Mouse (Mus musculus): ENCODE measurements around the gene Syne2. TPM values are rescaled to one million over a fixed set of nuclear protein-coding genes. Genes with fewer than 3 reads are reported as not detected.

The Syne2 gene
- polyA plus RNA-seq, 1 experiment from 2014 or later, result 5.1 TPM

DNA sequence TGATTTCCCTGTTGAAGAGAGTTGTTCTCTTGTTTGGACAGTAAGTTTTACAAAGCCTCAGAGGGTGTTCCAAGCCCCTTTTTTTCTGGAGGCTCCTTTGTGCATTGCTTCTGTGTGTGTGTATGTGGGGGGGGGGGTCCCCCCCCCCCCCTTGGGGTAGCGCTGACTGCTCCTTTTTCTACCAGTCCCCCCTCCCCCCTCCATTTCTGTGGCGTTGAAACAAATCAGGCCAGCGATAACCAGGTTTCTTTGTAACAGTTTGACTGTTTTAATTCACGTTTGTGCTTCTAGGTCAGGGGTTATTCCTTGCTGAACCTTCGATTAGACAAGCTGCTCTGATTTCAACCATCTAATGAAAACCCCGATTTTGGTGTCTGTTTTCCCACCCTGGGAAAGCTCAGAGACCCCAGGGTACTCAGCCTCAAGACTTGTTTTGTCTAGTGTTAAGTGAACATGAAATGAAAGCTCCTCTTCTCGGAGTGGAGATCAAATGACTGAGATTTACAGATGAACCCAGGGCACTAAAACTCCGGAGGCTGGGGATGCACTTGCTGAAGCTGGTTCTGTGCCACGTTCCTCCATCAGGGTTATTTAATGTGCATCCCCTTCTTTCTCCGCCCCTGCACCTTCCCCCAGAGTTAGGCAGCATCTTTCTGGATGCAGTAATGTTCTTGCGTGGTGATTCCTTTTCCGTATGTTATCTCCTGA, 56.5 kb downstream of the Syne2 start:
- Histone ChIP-seq H3K36me3 (no peaks in the 10 kb centered on the region), H3K4me1 (replicated peaks) (no peaks in the 10 kb centered on the region), H3K27me3 (no peaks in the 10 kb centered on the region), H3K4me3 (replicated peaks) (no peak overlapping the region), H3K9me3 (replicated peaks) (no peaks in the 10 kb centered on the region), H3K4me2 (no peak overlapping the region), H3K27ac (no peak overlapping the region), H3K9ac (no peak overlapping the region)
- WGBS (ENCODE audit: insufficient replicate concordance), result 54% methylated on average over 12 of the region's 12 CpGs
- ATAC-seq (ENCODE audit: low read depth) (no peak), DNase-seq (no peak)

DNA sequence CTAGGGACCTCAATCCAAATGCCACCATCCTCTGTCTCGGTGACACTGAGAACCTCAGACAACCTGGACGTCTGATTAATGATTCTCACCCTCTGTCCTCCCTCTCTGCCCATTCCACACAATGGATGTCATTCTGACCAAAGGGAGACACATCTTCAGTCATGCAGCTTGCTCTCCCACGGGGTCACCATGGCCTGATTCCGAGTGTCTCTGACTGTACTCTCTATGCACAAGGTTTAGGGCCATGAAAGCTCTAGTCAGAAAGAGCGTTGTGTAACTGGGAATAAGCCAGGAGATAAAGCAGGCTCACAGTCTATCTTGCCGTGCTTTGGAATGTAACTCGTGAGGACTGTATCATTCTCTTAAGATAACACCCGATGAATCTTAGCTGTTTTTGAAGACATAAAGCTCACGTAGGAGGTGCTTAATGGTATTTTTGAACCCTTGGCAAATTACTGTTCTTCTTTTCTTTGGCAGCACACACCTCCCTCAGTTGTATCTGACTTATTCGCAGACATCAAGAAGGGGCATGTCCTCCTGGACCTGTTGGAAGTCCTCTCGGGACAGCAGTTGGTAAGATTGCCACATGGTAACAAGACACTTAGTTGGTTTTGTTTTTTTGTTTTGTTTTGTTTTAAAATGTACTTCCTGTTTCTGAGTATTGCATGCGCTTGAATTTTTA, 61.8 kb downstream of the Syne2 start:
- 65% methylated on average over 12 of the region's 12 CpGs for WGBS (ENCODE audit: insufficient replicate concordance)
- Histone ChIP-seq H3K4me3 (replicated peaks) (no peak overlapping the region), H3K27ac (no peak overlapping the region), H3K9ac (no peak overlapping the region), H3K27me3 (no peaks in the 10 kb centered on the region), H3K9me3 (replicated peaks) (no peaks in the 10 kb centered on the region), H3K36me3 (no peaks in the 10 kb centered on the region), H3K4me2 (no peak overlapping the region), H3K4me1 (replicated peaks) (no peaks in the 10 kb centered on the region)
- ATAC-seq (ENCODE audit: low read depth) (no peak), DNase-seq (no peak)

DNA sequence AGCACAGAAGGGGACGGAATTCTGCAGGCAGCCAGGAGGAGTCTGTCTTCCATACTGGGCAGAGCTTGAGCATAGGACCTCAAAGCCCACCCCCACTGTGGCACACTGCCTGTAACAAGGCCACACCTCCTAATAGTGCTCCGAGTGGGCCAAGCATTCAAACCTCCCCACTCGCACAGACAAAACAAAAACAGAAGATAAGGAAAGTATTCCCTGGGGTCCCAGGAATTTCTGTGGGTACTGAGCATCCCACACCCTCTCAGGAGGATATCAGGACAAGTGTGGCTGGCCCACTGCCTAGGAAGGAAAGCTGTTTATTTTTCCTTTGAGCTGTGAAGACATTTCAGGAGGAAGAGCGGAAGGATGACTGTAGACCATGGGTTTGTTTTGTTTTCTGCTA, 63.6 kb downstream of the Syne2 start:
- Histone ChIP-seq H3K9ac (no peak overlapping the region), H3K27ac (no peak overlapping the region), H3K4me3 (replicated peaks) (no peak overlapping the region), H3K9me3 (replicated peaks) (no peaks in the 10 kb centered on the region), H3K36me3 (no peaks in the 10 kb centered on the region), H3K4me1 (replicated peaks) (no peaks in the 10 kb centered on the region), H3K27me3 (no peaks in the 10 kb centered on the region), H3K4me2 (no peak overlapping the region)
- DNase-seq (no peak), ATAC-seq (ENCODE audit: low read depth) (no peak)
- 53% methylated on average over 4 of the region's 4 CpGs for WGBS (ENCODE audit: insufficient replicate concordance)

DNA sequence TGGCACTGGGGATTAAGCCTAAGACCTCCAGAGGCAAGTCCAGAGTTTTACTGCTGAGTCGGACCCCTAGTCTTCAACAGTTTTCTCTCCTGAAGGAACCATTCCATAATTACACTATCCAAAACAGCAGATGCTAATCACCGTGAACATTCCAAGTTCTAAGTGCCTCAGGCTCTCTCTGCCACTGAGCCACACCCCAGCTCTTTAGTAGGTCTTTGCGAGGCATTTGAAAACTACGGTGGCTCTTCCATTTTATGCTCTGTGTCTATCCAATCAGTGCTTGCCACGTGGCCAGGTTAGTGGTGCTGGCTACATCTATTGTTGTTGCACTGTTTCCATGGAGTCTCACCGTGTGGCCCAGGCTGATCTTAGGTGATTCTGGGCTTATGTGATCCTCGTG, 68.2 kb downstream of the Syne2 start:
- Histone ChIP-seq H3K27me3 (no peaks in the 10 kb centered on the region), H3K9ac (no peak overlapping the region), H3K4me2 (no peak overlapping the region), H3K4me3 (replicated peaks) (no peak overlapping the region), H3K36me3 (no peaks in the 10 kb centered on the region), H3K4me1 (replicated peaks) (no peaks in the 10 kb centered on the region), H3K9me3 (replicated peaks) (no peaks in the 10 kb centered on the region), H3K27ac (no peak overlapping the region)
- DNase-seq (no peak), ATAC-seq (ENCODE audit: low read depth) (no peak)
- 67% methylated on average over 7 of the region's 7 CpGs for WGBS (ENCODE audit: insufficient replicate concordance)

DNA sequence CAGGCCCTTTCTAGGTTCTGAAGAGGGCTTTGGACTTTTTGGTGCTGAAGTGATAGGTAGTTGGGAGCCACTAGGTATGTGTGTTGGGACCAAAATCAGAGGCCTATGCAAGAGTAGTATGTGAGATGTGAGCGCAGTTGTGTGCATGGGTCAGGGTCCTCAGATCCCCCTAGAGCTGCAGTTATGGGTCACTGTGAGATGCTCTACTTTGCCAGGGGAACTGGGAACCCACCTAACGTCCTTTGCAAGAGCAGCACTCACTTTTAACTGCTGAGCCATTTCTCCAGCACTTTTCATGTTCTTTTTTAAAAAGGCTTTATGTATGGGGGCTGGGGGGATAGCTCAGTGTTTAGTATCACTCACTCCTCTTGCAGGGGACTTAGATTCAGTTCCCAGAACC, 69.0 kb downstream of the Syne2 start:
- Histone ChIP-seq H3K9ac (no peak overlapping the region), H3K27me3 (no peaks in the 10 kb centered on the region), H3K36me3 (no peaks in the 10 kb centered on the region), H3K27ac (no peak overlapping the region), H3K4me3 (replicated peaks) (no peak overlapping the region), H3K4me1 (replicated peaks) (no peaks in the 10 kb centered on the region), H3K4me2 (no peak overlapping the region), H3K9me3 (replicated peaks) (no peaks in the 10 kb centered on the region)
- 58% methylated on average over 2 of the region's 2 CpGs for WGBS (ENCODE audit: insufficient replicate concordance)
- ATAC-seq (ENCODE audit: low read depth) (no peak), DNase-seq (no peak)

DNA sequence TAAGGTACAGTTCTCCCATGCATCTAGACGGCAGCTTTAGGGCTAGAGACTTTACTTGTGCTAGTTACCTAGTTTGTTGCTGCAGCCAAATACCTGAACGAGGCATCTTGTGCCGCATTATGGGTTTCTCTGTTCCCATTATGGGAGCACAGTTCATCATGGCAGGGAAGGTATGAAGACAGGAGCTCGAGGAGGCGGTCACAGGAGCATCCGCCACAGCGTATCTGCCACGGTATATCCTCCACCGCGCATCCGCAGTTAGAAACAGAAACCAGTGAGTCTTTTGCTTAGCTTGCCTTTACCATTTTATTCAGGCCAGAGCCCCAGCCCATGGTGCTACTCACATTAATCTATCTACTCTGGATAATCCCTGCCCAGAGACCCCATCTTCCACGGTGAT, 70.8 kb downstream of the Syne2 start:
- Histone ChIP-seq H3K27ac (no peak overlapping the region), H3K27me3 (no peaks in the 10 kb centered on the region), H3K4me2 (no peak overlapping the region), H3K4me3 (replicated peaks) (no peak overlapping the region), H3K4me1 (replicated peaks) (no peaks in the 10 kb centered on the region), H3K9me3 (replicated peaks) (no peaks in the 10 kb centered on the region), H3K9ac (no peak overlapping the region), H3K36me3 (no peaks in the 10 kb centered on the region)
- WGBS (ENCODE audit: insufficient replicate concordance), result 79% methylated on average over 12 of the region's 12 CpGs
- DNase-seq (no peak), ATAC-seq (ENCODE audit: low read depth) (no peak)

DNA sequence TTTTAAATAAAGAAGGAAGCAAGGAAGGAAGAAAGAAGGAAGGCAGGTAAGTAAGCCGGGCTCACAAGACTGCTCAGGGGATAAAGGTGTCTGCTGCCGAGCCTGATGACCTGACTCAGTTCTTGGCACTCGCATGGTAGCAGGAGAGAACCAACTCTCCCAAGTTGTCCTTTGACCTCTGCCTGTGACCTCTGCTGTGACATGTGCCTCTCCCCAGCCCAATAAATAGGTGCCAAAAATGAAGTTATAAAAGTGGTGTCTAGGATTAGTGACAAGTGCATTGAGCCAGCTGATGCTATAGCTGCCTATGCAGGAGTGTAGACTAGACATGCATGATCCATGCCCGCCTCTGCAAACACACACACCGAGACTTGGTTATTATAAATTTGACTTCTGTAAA, 73.3 kb downstream of the Syne2 start:
- no peak overlapping the region for H3K27ac ChIP-seq
- no peaks in the 10 kb centered on the region for H3K9me3 ChIP-seq (replicated peaks)
- DNase-seq (no peak), ATAC-seq (ENCODE audit: low read depth) (no peak)
- H3K9ac ChIP-seq, result no peak overlapping the region
- no peak overlapping the region for H3K4me2 ChIP-seq
- WGBS (ENCODE audit: insufficient replicate concordance), result 70% methylated on average over 5 of the region's 5 CpGs
- no peak overlapping the region for H3K4me3 ChIP-seq (replicated peaks)
- H3K36me3 ChIP-seq, result no peaks in the 10 kb centered on the region
- H3K27me3 ChIP-seq, result no peaks in the 10 kb centered on the region
- no peaks in the 10 kb centered on the region for H3K4me1 ChIP-seq (replicated peaks)

DNA sequence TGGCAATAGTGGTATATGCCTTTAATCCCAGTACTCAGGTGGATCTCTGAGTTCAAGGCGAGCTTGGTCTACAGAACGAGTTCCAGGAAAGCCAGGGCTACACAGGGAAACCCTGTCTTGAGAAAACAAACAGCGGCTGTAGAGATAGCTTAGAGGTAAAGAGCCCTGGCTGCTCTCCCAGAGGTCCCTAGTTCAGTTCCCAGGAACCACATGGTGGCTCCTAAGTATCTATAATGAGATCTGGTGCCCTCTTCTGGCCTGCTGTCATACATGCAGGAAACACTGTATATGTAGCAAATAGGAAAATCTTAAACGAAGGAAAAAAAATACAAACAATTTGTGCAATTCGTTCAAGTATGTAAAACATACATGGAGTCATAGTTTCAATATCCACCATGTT, 75.5 kb downstream of the Syne2 start:
- no peaks in the 10 kb centered on the region for H3K4me1 ChIP-seq (replicated peaks)
- H3K36me3 ChIP-seq, result no peaks in the 10 kb centered on the region
- no peaks in the 10 kb centered on the region for H3K9me3 ChIP-seq (replicated peaks)
- no peak overlapping the region for H3K4me2 ChIP-seq
- H3K9ac ChIP-seq, result no peak overlapping the region
- ATAC-seq (ENCODE audit: low read depth) (no peak), DNase-seq (no peak)
- no peak overlapping the region for H3K4me3 ChIP-seq (replicated peaks)
- WGBS (ENCODE audit: insufficient replicate concordance), result 45% methylated on average over 5 of the region's 5 CpGs
- H3K27me3 ChIP-seq, result no peaks in the 10 kb centered on the region
- H3K27ac ChIP-seq, result no peak overlapping the region

DNA sequence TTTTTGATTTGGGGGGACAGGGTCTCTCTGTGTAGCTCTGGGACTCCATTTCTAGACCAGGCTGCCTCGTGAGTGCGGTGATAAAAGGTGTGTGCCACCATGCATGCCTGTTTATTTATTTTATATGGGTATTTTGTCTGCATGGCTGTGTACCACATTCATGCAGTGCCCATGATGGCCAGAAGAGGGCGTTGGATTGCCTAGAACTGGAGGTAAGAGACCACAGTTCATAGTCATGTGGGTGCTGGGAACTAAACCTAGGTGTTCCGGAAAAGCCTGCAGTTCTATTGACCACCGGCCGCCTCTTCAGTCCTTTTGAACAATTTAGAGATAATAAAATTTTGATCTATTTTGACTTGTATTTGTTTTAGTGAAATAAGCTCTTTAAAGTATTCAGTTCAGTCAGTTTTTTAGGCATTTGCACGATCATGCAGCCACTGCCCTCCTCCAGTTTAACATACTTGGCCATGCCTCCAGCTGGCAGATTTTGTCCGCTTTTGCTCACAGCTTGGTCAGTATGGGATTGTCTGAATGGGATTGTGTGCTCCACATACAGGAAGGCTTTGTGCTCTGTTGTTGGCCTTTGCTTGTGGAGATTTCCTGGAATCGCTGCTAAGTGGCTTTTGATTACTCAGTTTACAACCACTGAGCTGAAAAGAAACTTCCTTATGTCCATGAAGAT, 76.5 kb downstream of the Syne2 start:
- H3K36me3 ChIP-seq, result no peaks in the 10 kb centered on the region

DNA sequence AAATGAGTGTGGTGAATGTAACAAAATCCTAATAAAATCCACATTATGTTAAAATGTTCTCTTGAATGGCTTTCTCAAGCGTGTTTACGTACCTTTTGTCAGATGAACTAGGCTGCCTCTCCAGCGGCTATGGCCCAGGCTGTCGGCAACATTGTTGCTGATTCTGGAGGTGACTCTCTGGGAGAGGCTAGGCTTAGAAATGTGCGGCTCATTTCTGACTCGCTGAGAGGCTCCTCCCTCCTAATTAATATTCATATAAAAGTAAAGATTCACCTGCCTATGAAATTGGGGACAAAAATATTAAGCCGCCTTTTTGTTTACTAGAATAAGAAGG, 77.0 kb downstream of the Syne2 start:
- WGBS (ENCODE audit: insufficient replicate concordance), result 71% methylated on average over 7 of the region's 7 CpGs
- no peaks in the 10 kb centered on the region for H3K27me3 ChIP-seq
- H3K4me3 ChIP-seq (replicated peaks), result no peak overlapping the region
- H3K36me3 ChIP-seq, result no peaks in the 10 kb centered on the region
- ATAC-seq (ENCODE audit: low read depth), result no peak
- no peaks in the 10 kb centered on the region for H3K4me1 ChIP-seq (replicated peaks)
- no peak overlapping the region for H3K27ac ChIP-seq
- H3K9ac ChIP-seq, result no peak overlapping the region
- H3K9me3 ChIP-seq (replicated peaks), result no peaks in the 10 kb centered on the region
- H3K4me2 ChIP-seq, result no peak overlapping the region
- no peak for DNase-seq

More for the DNA sequence above, 76.5 kb downstream of the Syne2 start:
- H3K4me2 ChIP-seq, result no peak overlapping the region
- H3K4me3 ChIP-seq (replicated peaks), result no peak overlapping the region
- H3K9me3 ChIP-seq (replicated peaks), result no peaks in the 10 kb centered on the region
- H3K27ac ChIP-seq, result no peak overlapping the region
- no peak overlapping the region for H3K9ac ChIP-seq
- no peak for ATAC-seq (ENCODE audit: low read depth)
- H3K4me1 ChIP-seq (replicated peaks), result no peaks in the 10 kb centered on the region
- WGBS (ENCODE audit: insufficient replicate concordance), result 67% methylated on average over 9 of the region's 9 CpGs
- no peaks in the 10 kb centered on the region for H3K27me3 ChIP-seq
- no peak for DNase-seq

DNA sequence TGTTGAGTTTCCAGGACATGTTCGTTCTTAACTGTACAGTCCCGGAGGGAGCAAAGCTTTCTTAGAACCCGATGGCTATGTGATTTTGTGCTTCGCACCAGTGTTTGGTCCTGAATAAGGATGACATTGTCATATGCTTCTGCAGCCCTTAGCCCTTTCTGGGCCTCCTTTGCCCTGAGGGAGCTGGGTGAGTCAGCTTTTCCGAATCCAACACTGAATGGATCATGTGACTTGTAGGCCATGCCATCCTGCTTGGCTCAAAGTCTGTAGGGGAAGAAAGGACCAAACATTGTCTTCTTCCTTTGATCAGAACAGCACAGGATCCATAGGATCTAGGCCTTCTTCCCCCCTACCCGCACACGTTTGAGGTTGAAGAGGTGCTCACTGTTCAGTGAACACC, 79.9 kb downstream of the Syne2 start:
- no peaks in the 10 kb centered on the region for H3K27me3 ChIP-seq
- no peak for ATAC-seq (ENCODE audit: low read depth)
- H3K36me3 ChIP-seq, result no peaks in the 10 kb centered on the region
- 78% methylated on average over 7 of the region's 7 CpGs for WGBS (ENCODE audit: insufficient replicate concordance)
- H3K4me2 ChIP-seq, result no peak overlapping the region
- no peak overlapping the region for H3K9ac ChIP-seq
- H3K27ac ChIP-seq, result no peak overlapping the region
- no peaks in the 10 kb centered on the region for H3K4me1 ChIP-seq (replicated peaks)
- no peak for DNase-seq
- no peaks in the 10 kb centered on the region for H3K9me3 ChIP-seq (replicated peaks)
- no peak overlapping the region for H3K4me3 ChIP-seq (replicated peaks)

DNA sequence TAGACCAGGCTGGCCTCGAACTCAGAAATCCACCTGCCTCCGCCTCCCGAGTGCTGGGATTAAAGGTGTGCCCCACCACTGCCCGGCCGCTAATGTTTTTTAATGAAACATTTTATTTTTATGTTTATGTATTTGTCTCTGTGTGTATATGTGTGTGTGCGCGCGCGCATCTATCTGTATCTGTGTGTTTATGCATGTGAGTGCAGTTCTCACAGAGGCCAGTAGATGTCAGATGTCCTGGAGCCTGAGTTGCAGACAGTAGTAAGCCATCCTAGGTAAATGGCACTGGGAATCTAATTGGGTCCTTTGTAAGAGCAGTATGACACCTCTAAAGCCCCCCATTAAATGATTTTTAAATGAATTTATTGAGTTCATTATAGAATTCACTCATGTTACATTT, 83.8 kb downstream of the Syne2 start:
- H3K4me2 ChIP-seq, result no peak overlapping the region
- H3K27ac ChIP-seq, result no peak overlapping the region
- no peak for DNase-seq
- no peak overlapping the region for H3K4me3 ChIP-seq (replicated peaks)
- ATAC-seq (ENCODE audit: low read depth), result no peak
- H3K27me3 ChIP-seq, result no peaks in the 10 kb centered on the region
- no peaks in the 10 kb centered on the region for H3K4me1 ChIP-seq (replicated peaks)
- 83% methylated on average over 9 of the region's 9 CpGs for WGBS (ENCODE audit: insufficient replicate concordance)
- no peaks in the 10 kb centered on the region for H3K9me3 ChIP-seq (replicated peaks)
- no peaks in the 10 kb centered on the region for H3K36me3 ChIP-seq
- no peak overlapping the region for H3K9ac ChIP-seq
